Mouse (Mus musculus) MEL (cell line): ENCODE data around the gene Tapbpl. TPM values are rescaled to one million over a fixed set of nuclear protein-coding genes. Genes with fewer than 3 reads are reported as not detected.

Experiments
- DNase-seq: peaks from one replicate; pipeline ENCODE4 v3.0.0; 2011; ENCODE audit warnings: low read depth, low spot score
- H3K27ac ChIP-seq: 2 replicates; pipeline ENCODE4 v1.5.1; 2012; ENCODE audit warnings: low read depth, mild to moderate bottlenecking, control low read depth, low read length, moderate library complexity; ENCODE audit not compliant: control insufficient read depth
- H3K27me3 ChIP-seq, 2 experiments: fragments of 150-350 bp in 1 of 2; sonication (generic) in 1 of 2; 2 replicates each; pipeline ENCODE4 v1.6.1; 2012; ENCODE audit warnings: low read length in 2 of 2, mild to moderate bottlenecking in 2 of 2, improper control_type of control experiment in 1 of 2, moderate library complexity in 1 of 2; ENCODE audit not compliant: insufficient read depth in 2 of 2, control insufficient read depth in 1 of 2
- H3K36me3 ChIP-seq, 2 experiments: 2 replicates each; pipeline ENCODE4 v1.6.1; 2012 to 2014; ENCODE audit warnings: low read length in 2 of 2, improper control_type of control experiment in 1 of 2, inconsistent platforms in 1 of 2, mild to moderate bottlenecking in 1 of 2; ENCODE audit not compliant: insufficient read depth in 2 of 2, control insufficient read depth in 1 of 2
- H3K4me1 ChIP-seq, 2 experiments: fragments of 150-350 bp in 1 of 2; sonication (generic) in 1 of 2; 2 replicates each; pipeline ENCODE4 v1.6.1; 2012; ENCODE audit warnings: low read length in 2 of 2, improper control_type of control experiment in 1 of 2, mild to moderate bottlenecking in 1 of 2; ENCODE audit not compliant: insufficient read depth in 2 of 2, control insufficient read depth in 1 of 2
- H3K4me3 ChIP-seq, 2 experiments: fragments of 150-350 bp in 1 of 2; sonication (generic) in 1 of 2; 2 replicates each; pipeline ENCODE4 v1.5.1; 2012; ENCODE audit warnings: low read depth in 2 of 2, low read length in 2 of 2, mild to moderate bottlenecking in 2 of 2, moderate library complexity in 2 of 2, control low read depth in 1 of 2, improper control_type of control experiment in 1 of 2; ENCODE audit not compliant: control insufficient read depth in 1 of 2, insufficient read depth in 1 of 2
- H3K79me2 ChIP-seq: 2 replicates; pipeline ENCODE4 v1.6.1; 2012; ENCODE audit warnings: mild to moderate bottlenecking, low read length, moderate library complexity; ENCODE audit not compliant: control insufficient read depth, poor library complexity, insufficient read depth
- H3K9ac ChIP-seq: 2 replicates; pipeline ENCODE4 v1.6.1; 2012; ENCODE audit warnings: low read depth, mild to moderate bottlenecking, control low read depth, low read length, moderate library complexity; ENCODE audit not compliant: control insufficient read depth, poor library complexity, severe bottlenecking
- H3K9me3 ChIP-seq: fragments of 150-350 bp; sonication (generic); replicated peaks from 2 replicates; pipeline ENCODE4 v1.6.1; 2012; ENCODE audit warnings: mild to moderate bottlenecking, low read length, improper control_type of control experiment, moderate library complexity; ENCODE audit not compliant: insufficient read depth
- CHD2 ChIP-seq: IDR thresholded peaks from 2 replicates; pipeline ENCODE4 v1.6.1; 2011; ENCODE audit warnings: low read length, improper control_type of control experiment
- CTCF ChIP-seq, 3 experiments: IDR thresholded peaks in 2 of 3; conservative IDR thresholded peaks in 1 of 3; 2 replicates each; pipeline ENCODE4 v1.5.1; 2011 to 2012; ENCODE audit warnings: low read length in 3 of 3, low read depth in 2 of 3, mild to moderate bottlenecking in 2 of 3, improper control_type of control experiment in 1 of 3, inconsistent platforms in 1 of 3, mixed read lengths in 1 of 3, moderate library complexity in 1 of 3; ENCODE audit not compliant: control insufficient read depth in 1 of 3, insufficient read depth in 1 of 3, poor library complexity in 1 of 3, severe bottlenecking in 1 of 3
- E2F4 ChIP-seq: IDR thresholded peaks from 2 replicates; pipeline ENCODE4 v1.6.1; 2011; ENCODE audit warnings: low read depth, low read length, improper control_type of control experiment, borderline replicate concordance
- ELF1 ChIP-seq: IDR thresholded peaks from 2 replicates; pipeline ENCODE4 v1.6.1; 2014; ENCODE audit warnings: low read depth, mild to moderate bottlenecking, inconsistent platforms, low read length, improper control_type of control experiment, moderate library complexity
- EP300 ChIP-seq, 2 experiments: IDR thresholded peaks; 2 replicates each; pipeline ENCODE4 v1.6.1; 2011; ENCODE audit warnings: improper control_type of control experiment in 2 of 2, low read length in 2 of 2, low read depth in 1 of 2, mild to moderate bottlenecking in 1 of 2
- ETS1 ChIP-seq: IDR thresholded peaks from 2 replicates; pipeline ENCODE4 v1.6.1; 2012; ENCODE audit warnings: low read depth, mild to moderate bottlenecking, inconsistent platforms, low read length, improper control_type of control experiment, moderate library complexity
- GABPA ChIP-seq: IDR thresholded peaks from 2 replicates; pipeline ENCODE4 v1.6.1; 2012; ENCODE audit warnings: low read depth, mild to moderate bottlenecking, inconsistent platforms, low read length, improper control_type of control experiment, moderate library complexity
- HCFC1 ChIP-seq: IDR thresholded peaks from 2 replicates; pipeline ENCODE4 v1.6.1; 2012; ENCODE audit warnings: low read depth, mild to moderate bottlenecking, inconsistent platforms, low read length, improper control_type of control experiment, moderate library complexity
- JUND ChIP-seq: IDR thresholded peaks from 2 replicates; pipeline ENCODE4 v1.6.1; 2011; ENCODE audit warnings: low read depth, mild to moderate bottlenecking, improper control_type of control experiment, low read length
- MAFK ChIP-seq: IDR thresholded peaks from 2 replicates; pipeline ENCODE4 v1.6.1; 2011; ENCODE audit warnings: low read depth, mild to moderate bottlenecking, low read length, improper control_type of control experiment, borderline replicate concordance
- MAX ChIP-seq: IDR thresholded peaks from 2 replicates; pipeline ENCODE4 v1.6.1; 2011; ENCODE audit warnings: low read length, improper control_type of control experiment
- MAZ ChIP-seq: IDR thresholded peaks from 2 replicates; pipeline ENCODE4 v1.6.1; 2012; ENCODE audit warnings: low read depth, mild to moderate bottlenecking, inconsistent platforms, low read length, improper control_type of control experiment
- MXI1 ChIP-seq: IDR thresholded peaks from 2 replicates; pipeline ENCODE4 v1.6.1; 2011; ENCODE audit warnings: mild to moderate bottlenecking, low read depth, low read length, improper control_type of control experiment
- MYB ChIP-seq: IDR thresholded peaks from 2 replicates; pipeline ENCODE4 v1.6.1; 2011; ENCODE audit warnings: mild to moderate bottlenecking, low read depth, low read length, improper control_type of control experiment
- MYC ChIP-seq: IDR thresholded peaks from 2 replicates; pipeline ENCODE4 v1.6.1; 2011; ENCODE audit warnings: low read depth, mild to moderate bottlenecking, low read length, improper control_type of control experiment, moderate library complexity
- NELFE ChIP-seq: IDR thresholded peaks from 2 replicates; pipeline ENCODE4 v1.6.1; 2011; ENCODE audit warnings: low read depth, low read length, improper control_type of control experiment
- NRF1 ChIP-seq: IDR thresholded peaks from 2 replicates; pipeline ENCODE4 v1.6.1; 2014; ENCODE audit warnings: low read depth, mild to moderate bottlenecking, inconsistent platforms, low read length, improper control_type of control experiment, moderate library complexity; ENCODE audit not compliant: poor library complexity, insufficient read depth, severe bottlenecking
- POLR2A ChIP-seq, 2 experiments: IDR thresholded peaks; 2 replicates each; pipeline ENCODE4 v1.6.1; 2011 to 2012; ENCODE audit warnings: low read length in 2 of 2, mild to moderate bottlenecking in 2 of 2, control low read depth in 1 of 2, improper control_type of control experiment in 1 of 2, low read depth in 1 of 2, moderate library complexity in 1 of 2; ENCODE audit not compliant: control insufficient read depth in 1 of 2, insufficient read depth in 1 of 2, poor library complexity in 1 of 2
- POLR2AphosphoS2 ChIP-seq: IDR thresholded peaks from 2 replicates; pipeline ENCODE4 v1.6.1; 2011; ENCODE audit warnings: low read length, improper control_type of control experiment
- POLR2AphosphoS5 ChIP-seq: IDR thresholded peaks from 2 replicates; pipeline ENCODE4 v1.6.1; 2012; ENCODE audit warnings: low read depth, borderline replicate concordance, mild to moderate bottlenecking, inconsistent platforms, low read length, moderate library complexity, mixed read lengths
- RAD21 ChIP-seq: IDR thresholded peaks from 2 replicates; pipeline ENCODE4 v1.6.1; 2011; ENCODE audit warnings: mild to moderate bottlenecking, low read depth, low read length, improper control_type of control experiment
- SIN3A ChIP-seq: IDR thresholded peaks from 2 replicates; pipeline ENCODE4 v1.6.1; 2012; ENCODE audit warnings: low read length, improper control_type of control experiment, inconsistent platforms
- TAL1 ChIP-seq: IDR thresholded peaks from 2 replicates; pipeline ENCODE4 v1.6.1; 2012; ENCODE audit warnings: mild to moderate bottlenecking, inconsistent platforms, low read length, moderate library complexity, mixed read lengths
- TBP ChIP-seq: IDR thresholded peaks from 2 replicates; pipeline ENCODE4 v1.8.0; 2011; ENCODE audit warnings: low read depth, low read length, improper control_type of control experiment
- TCF12 ChIP-seq: IDR thresholded peaks from 2 replicates; pipeline ENCODE4 v1.6.1; 2014; ENCODE audit warnings: low read depth, mild to moderate bottlenecking, inconsistent platforms, low read length, improper control_type of control experiment, moderate library complexity
- UBTF ChIP-seq: IDR thresholded peaks from 2 replicates; pipeline ENCODE4 v1.6.1; 2012; ENCODE audit warnings: low read depth, mild to moderate bottlenecking, inconsistent platforms, low read length, improper control_type of control experiment, moderate library complexity, borderline replicate concordance; ENCODE audit not compliant: insufficient read depth
- USF1 ChIP-seq: IDR thresholded peaks from 2 replicates; pipeline ENCODE4 v1.6.1; 2014; ENCODE audit warnings: low read depth, mild to moderate bottlenecking, inconsistent platforms, low read length, improper control_type of control experiment, moderate library complexity
- ZMIZ1 ChIP-seq: IDR thresholded peaks from 2 replicates; pipeline ENCODE4 v1.6.1; 2012; ENCODE audit warnings: low read depth, mild to moderate bottlenecking, inconsistent platforms, low read length, improper control_type of control experiment, moderate library complexity
- ZNF384 ChIP-seq: IDR thresholded peaks from 2 replicates; pipeline ENCODE4 v1.6.1; 2012; ENCODE audit warnings: low read depth, mild to moderate bottlenecking, inconsistent platforms, low read length, improper control_type of control experiment
- polyA plus RNA-seq, 2 experiments: library from polyadenylated mRNA; stranded (reverse) in 1 of 2; unstranded in 1 of 2; fragments of >175 nt in 1 of 2; fragments of >200 nt in 1 of 2; gene quantifications; 2 replicates each; pipeline versions ENCODE4 v1.2.1 to v1.2.4; 2012; ENCODE audit warnings: low replicate concordance in 2 of 2, low read depth in 1 of 2; ENCODE audit not compliant: insufficient read length in 2 of 2, insufficient read depth in 1 of 2, missing spikeins in 1 of 2
- total RNA-seq: library from RNA; depleted of rRNA; stranded (reverse); fragments of 300-350 nt; gene quantifications from 2 replicates; pipeline ENCODE4 v1.2.3, GENCODE M21; 2012

Gene Tapbpl
- total and polyA plus RNA-seq, 3 experiments: 2.5 to 5.2 TPM; not detected in 1

- Histone ChIP-seq H3K9me3 (no peaks in the 10 kb centered on the region), H3K27me3 (peaks cover 0 to 6% of the 10 kb centered on the region in 2 experiments; a peak in 1 of 4 replicates), H3K27ac (no peak overlapping the region), H3K9ac (no peak overlapping the region), H3K79me2 (no peaks in the 10 kb centered on the region; the same call in 1 of the 2 replicates), H3K4me1 (peaks cover 7 to 11% of the 10 kb centered on the region in 2 experiments), H3K4me3 (no peak overlapping the region), H3K36me3 (peaks cover 0 to 12% of the 10 kb centered on the region in 2 experiments; a peak in 2 of 4 replicates)
- no peak for TF ChIP-seq CTCF (IDR thresholded peaks at IDR 0.05 in 2 of 3, conservative IDR thresholded peaks at IDR 0.05 in 1 of 3; ENCODE audit: control insufficient read depth in 1 of 3, insufficient read depth in 1 of 3, low read depth in 2 of 3, low read length in 3 of 3, poor library complexity in 1 of 3, severe bottlenecking in 1 of 3)
- TF ChIP-seq MAX: no peak
- TF ChIP-seq CHD2: no peak
- TF ChIP-seq ZNF384: no peak
- no peak for DNase-seq
These were observed 14.8 kb downstream of the Tapbpl start for GRCm38 (mm10) chr6:125216898-125217297.

GRCm38 (mm10) chr6:125215148-125215954, 16.3 kb downstream of the Tapbpl start, which contains the start of gene Vamp1:
Vamp1 (plus strand) TSS chr6:125215551.
- peak; percentile 99 for DNase-seq
- H3K36me3 ChIP-seq: peaks cover 0 to 16% of the 10 kb centered on the region in 2 experiments; a peak in 2 of 4 replicates
- peak within 1 kb of the TSS; percentile 68 to 75 for H3K4me3 ChIP-seq
- TF ChIP-seq ELF1 (peak; percentile 85), MXI1 (peak; percentile 87), TCF12 (peak; percentile 89), UBTF (0 out of 2 replicates have a peak, but pooled peaks have one; percentile 59), POLR2A (IDR thresholded peaks at IDR 0.05; ENCODE audit: control insufficient read depth in 1 of 2, insufficient read depth in 1 of 2, low read depth in 1 of 2, low read length in 2 of 2, poor library complexity in 1 of 2) (peak; percentile 78 to 99), EP300 (IDR thresholded peaks at IDR 0.05; ENCODE audit: low read depth in 1 of 2, low read length in 2 of 2) (peak in 1 of 2 experiments; percentile 52; a peak in 2 of 4 replicates), RAD21 (no peak), MAZ (peak; percentile 56; the same call in 1 of the 2 replicates), MAFK (no peak), HCFC1 (peak; percentile 90), TBP (peak; percentile 98), ETS1 (peak; percentile 77), GABPA (no peak), SIN3A (peak; percentile 92), CHD2 (peak; percentile 33; the same call in 1 of the 2 replicates), USF1 (0 out of 2 replicates have a peak, but pooled peaks have one; percentile 33), TAL1 (no peak), JUND (no peak), MYB (no peak), MYC (peak; percentile 91), ZMIZ1 (peak; percentile 97), NRF1 (0 out of 2 replicates have a peak, but pooled peaks have one; percentile 9), MAX (peak; percentile 77), E2F4 (no peak; the same call in 1 of the 2 replicates), NELFE (peak; percentile 95), POLR2AphosphoS2 (peak; percentile 84), POLR2AphosphoS5 (peak; percentile 92; the same call in 1 of the 2 replicates)
- peak within 1 kb of the TSS; percentile 89 for H3K9ac ChIP-seq
- no peaks in the 10 kb centered on the region; the same call in 1 of the 2 replicates for H3K79me2 ChIP-seq
- peaks cover 0 to 6% of the 10 kb centered on the region in 2 experiments; a peak in 1 of 4 replicates for H3K27me3 ChIP-seq
- H3K4me1 ChIP-seq: peaks cover 7 to 19% of the 10 kb centered on the region in 2 experiments
- H3K9me3 ChIP-seq: no peaks in the 10 kb centered on the region
- H3K27ac ChIP-seq: peak within 1 kb of the TSS; percentile 74
